Mouse (Mus musculus) CH12.LX (cell line): Measurements from ENCODE around the gene 1700019N19Rik.

Experiments
- CTCF ChIP-seq, 2 experiments: IDR thresholded peaks in 1 of 2; conservative IDR thresholded peaks in 1 of 2; 2 replicates each; pipeline ENCODE4 v1.5.1; 2011 to 2012; ENCODE audit warnings: low read depth in 2 of 2, low read length in 2 of 2, improper control_type of control experiment in 1 of 2, inconsistent platforms in 1 of 2, mild to moderate bottlenecking in 1 of 2, moderate library complexity in 1 of 2
- EP300 ChIP-seq: IDR thresholded peaks from 2 replicates; pipeline ENCODE4 v1.6.1; 2011; ENCODE audit warnings: low read length, improper control_type of control experiment
- ETS1 ChIP-seq: conservative IDR thresholded peaks from 2 replicates; pipeline ENCODE4 v1.6.1; 2012; ENCODE audit warnings: low read depth, mild to moderate bottlenecking, inconsistent platforms, low read length, improper control_type of control experiment, moderate library complexity
- KAT2A ChIP-seq: IDR thresholded peaks from 2 replicates; pipeline ENCODE4 v1.6.1; 2012; ENCODE audit warnings: low read length, improper control_type of control experiment, inconsistent platforms; ENCODE audit not compliant: insufficient replicate concordance
- POLR2A ChIP-seq: IDR thresholded peaks from 2 replicates; pipeline ENCODE4 v1.6.1; 2011; ENCODE audit warnings: low read depth, mild to moderate bottlenecking, improper control_type of control experiment, low read length
- RAD21 ChIP-seq: IDR thresholded peaks from 2 replicates; pipeline ENCODE4 v1.6.1; 2011; ENCODE audit warnings: low read depth, mild to moderate bottlenecking, low read length, improper control_type of control experiment, moderate library complexity
- SMC3 ChIP-seq: IDR thresholded peaks from 2 replicates; pipeline ENCODE4 v1.6.1; 2011; ENCODE audit warnings: low read depth, low read length, improper control_type of control experiment
- TBP ChIP-seq: conservative IDR thresholded peaks from 2 replicates; pipeline ENCODE4 v1.6.1; 2011; ENCODE audit warnings: low read depth, low read length, improper control_type of control experiment

DNA sequence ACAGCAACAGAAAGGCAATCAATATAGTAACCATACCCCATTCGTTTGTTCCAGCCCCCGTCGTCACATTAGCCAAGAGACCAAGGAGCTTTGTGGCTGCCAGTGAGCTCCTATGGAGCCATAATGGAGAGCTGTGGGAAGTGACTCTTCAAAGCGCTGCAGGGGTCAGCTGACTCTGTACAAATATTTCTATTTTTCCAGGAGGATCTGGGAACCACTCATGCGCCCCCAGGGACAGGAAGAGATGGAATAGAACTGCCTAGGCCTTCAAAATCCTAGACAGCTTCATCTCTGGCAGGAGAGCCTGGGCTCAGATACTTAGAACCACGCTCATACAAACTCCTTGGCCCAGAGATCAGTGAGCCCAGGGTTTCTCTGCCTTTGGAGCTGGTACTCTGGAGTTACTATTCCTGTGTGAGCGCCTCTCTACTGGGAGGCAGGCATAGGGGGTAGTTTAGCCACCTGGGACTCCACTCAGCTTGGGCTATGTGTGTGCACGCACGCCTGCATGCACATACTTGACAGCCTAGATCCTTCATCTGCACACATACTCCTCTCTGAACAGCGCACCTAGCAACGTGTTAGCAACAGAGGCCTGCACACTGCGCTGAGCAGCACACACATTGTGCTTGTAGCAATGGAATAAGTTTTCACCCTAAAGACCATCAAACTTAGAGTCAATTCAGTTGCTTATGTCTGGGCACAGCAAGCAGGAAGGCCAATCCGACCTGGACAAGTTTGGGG is 21.1 kb upstream of the 1700019N19Rik start:
- TF ChIP-seq TBP (no peak), POLR2A (no peak), KAT2A (no peak), SMC3 (no peak), CTCF (conservative IDR thresholded peaks at IDR 0.05 in 1 of 2, IDR thresholded peaks at IDR 0.05 in 1 of 2; ENCODE audit: low read depth in 2 of 2, low read length in 2 of 2) (no peak), RAD21 (no peak), EP300 (no peak), ETS1 (no peak)
